Mouse (Mus musculus) brain, adult 2 months (tissue): ENCODE measurements around the gene Slain2.
A peak's percentile ranks its signal among the peaks of the same experiment; 100 is the strongest.

Experiments
- DNase-seq: peaks from one replicate; pipeline ENCODE4 v3.0.0; 2011; ENCODE audit warnings: low read depth, low spot score

The Slain2 gene

DNA sequence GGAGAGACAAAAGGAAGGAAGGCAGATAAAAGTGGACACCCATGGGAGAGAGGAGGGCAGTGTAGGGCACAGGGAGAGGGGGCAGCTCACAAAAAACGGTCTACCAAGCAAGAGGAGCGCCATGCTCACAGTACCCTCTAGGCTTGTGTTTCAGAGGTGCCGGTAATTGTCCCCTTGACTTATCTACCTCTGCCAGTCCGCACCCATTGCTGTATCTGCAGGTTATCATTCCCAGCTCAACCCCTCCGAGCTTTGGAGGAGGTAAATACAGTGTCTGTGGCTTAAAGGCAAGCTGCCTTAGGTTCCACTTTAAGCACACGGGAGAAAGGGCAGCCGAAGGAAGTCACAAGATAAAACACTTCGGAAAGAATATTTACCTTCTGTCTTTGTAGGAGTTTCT, 14.8 kb upstream of the Slain2 start:
- no peak for DNase-seq

DNA sequence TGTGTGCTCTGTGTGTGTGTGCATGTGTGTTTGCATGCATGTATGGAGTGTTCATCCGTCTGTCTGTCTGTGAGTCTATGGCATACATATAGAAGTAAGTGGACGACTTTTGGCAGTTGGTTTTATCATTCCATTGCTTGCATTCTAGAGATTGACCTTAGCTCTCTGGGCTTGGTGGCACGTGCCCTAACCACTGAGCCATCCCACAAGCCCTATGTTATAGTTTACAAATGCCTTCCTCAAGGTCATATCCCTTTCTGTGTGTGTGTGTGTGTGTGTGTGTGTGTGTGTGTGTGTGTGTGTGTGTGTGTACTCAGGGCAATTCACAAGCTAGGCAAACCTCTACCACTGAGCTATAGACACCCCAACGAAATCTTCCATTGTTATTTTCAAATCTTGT, 12.2 kb upstream of the Slain2 start:
- no peak for DNase-seq

DNA sequence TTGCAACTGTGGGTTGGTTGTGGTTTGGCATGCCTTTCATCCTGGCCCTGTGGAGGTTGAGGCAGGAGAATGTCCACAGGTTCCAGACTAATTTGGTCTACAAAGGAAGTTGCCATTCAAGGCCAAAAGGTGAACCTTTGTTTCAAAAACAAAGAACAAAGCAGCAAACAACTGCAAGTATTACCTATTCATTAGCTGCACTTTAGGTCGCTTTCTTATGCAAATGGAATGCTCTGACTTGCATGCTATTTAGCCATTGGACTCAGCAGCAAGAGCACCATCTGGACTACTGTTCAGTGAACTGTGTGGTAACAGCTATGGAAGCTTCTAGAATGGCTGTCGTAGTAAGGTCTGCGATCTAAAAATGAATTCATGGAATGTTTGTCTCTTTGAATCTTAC, 11.8 kb upstream of the Slain2 start:
- DNase-seq, result no peak

DNA sequence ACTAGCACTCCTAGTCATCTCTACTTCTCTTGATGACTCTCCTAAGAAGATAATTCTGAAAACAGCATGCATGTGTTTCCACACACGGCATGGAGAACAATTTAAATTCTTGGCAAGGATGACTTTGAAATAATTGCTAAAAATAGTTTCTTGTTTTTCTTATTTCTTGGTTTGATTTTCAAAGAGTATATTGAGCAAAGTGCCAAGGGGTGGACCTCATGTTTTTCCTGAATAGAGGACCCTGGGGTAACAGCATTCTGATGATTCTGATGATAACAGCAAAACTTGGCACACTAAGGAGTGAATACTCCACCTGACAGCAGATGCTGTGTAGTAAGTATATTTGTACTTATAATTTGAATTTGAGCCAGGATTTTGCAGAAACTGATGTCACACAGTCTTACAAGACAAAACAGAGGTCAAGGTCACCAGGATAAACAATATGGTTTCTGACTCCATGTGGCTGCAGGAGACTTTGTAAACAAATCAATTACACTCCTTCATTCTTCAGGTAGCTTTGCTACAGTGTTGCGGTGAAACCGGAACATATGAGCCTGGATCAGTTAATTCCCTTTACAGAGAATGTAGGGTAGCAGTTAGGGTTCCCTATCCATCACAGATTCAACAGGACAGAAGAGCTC, 11.1 kb upstream of the Slain2 start:
- no peak for DNase-seq

DNA sequence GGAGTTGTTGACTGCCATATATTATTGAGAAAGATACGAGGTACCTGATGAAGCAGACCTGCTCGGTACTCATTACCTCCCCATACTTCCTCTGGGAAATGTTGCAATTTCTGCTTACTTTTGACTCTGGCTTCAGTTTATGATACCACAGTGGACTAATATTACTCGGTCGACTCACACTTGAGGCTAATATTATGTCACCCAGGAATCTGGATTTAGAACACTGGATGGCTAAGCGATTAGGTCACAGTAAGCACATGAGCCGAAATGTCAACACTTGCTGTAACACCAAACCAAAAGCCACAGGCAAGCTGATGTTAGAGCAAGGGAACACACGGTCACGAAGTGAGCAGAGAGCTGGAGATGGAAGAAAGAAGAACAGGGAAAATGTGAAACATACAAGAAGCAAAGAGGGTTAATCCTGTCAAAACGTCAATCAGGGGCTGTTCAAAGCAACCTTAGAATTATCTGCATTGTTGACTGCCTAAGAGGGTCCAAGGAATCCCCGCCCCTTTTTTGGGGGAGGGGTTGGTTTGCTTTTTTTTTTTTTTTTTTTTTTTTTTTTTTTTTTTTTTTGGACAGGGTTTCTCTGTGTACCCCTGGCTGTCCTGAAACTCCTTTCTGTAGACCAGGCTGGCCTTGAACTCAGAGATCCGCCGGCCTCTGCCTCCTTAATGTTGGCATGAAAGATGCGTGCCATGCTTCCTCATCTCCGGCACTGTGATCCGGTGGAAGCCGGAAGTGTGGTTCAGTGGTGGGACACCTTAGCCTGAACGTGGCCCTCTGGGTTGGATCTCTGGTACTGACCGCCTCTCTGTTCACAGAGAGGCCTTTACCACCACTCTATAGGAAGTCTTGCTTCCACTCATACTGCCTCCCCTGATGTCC, 9.0 kb upstream of the Slain2 start:
- DNase-seq, result no peak

DNA sequence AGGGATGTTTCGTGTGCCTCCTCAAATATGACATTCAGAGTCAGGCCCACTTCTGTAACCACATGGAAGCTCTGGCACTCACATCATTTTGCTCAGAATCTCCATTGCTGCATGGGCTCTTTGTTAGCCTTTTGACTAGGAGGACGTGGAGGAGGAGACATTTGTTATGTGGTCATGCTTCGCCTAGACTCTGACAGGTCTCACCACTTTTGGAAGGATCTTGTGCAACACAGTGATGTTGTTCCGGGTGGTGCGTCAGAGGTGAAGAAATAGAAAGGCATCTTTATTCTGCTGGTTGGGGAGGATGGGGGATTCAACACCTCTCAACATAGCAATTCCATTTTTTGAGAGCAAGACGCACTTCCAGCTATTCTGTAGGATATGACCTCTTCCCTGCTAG, 6.7 kb upstream of the Slain2 start:
- DNase-seq, result no peak

DNA sequence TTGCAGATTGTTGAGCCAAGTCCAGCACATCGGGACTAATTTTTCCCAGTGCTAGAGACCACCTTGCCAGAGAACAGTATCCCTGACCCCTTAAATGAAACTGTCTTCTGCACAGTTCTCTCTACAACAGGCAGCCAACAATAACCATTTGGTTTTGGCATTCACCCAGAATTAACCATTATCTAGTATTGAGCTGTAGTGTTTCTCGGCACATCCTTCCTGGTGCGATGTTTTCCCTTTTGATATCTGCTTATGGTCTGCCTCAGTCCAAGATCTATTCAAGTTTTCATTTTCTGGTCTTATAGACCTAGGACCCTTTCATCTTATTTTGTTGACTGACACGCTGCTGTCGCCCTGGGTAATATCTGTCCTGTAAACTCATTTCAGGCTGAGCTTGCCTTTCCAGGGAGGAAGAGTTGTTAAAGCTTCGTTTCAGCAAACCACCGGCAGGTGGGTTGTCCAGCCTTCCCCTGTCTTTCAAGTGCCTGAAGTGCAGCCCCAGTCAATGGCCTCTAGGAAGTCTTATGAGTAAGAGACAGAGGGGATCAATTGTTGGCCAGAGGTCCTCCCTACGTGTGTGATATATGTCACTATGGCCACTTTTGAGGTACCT, 5.7 kb upstream of the Slain2 start:
- no peak for DNase-seq

DNA sequence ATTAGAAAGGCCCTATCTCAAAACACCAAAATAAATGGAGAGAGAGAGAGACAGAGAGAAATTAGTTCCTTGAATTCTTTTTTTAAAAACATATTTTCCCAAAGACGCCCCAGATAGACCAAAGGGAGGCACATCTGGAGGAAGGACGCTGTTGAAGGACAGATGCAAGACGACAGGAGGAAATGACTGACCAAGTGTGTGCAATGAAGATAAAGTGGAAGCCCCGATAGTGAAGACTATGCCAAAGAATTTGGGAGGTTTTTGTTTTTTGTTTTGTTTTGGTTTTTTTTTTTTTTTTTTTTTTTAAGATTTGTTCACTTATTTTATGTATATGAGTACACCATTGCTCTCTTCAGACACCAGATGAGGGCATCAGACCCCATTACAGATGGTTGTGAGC, 4.7 kb upstream of the Slain2 start:
- no peak for DNase-seq

DNA sequence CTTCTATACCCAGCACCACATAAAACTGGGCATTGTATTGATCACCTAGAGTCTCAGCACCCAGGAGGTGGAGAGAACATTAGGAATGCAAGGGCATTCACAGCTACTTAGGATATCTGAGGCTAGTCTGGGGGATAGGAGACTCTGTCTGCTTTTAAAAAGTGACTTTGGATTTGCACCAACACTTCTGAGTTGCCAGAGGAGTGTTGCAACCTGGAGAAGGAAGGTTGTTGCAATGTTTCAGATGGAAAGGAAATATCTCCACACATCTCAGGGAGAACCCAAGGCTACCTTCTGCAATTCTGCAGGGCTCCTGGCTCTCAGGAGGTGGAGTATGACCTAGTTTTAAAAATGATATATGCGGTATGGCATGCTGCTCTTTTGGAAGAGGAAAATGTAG, 3.7 kb upstream of the Slain2 start:
- peak; percentile 27 for DNase-seq

DNA sequence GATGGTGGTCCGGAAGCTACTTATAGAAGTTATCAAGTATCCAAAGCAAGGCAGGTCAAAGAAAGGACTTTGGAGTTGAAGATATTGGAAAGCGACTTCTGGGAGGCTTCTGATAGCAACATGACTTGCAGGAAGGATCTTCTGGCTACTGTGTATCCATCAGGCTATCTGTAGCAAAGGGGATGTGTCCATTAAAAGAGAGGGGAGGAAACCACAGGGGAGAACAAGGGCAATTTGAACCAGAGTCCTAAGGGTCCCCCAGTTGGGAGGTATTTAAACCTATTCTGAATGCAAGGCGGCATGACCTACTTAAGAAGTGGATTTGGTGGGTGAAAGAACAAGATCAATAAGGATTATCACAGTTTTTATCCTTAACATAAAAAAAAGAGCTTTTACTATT, 2.8 kb upstream of the Slain2 start:
- no peak for DNase-seq

DNA sequence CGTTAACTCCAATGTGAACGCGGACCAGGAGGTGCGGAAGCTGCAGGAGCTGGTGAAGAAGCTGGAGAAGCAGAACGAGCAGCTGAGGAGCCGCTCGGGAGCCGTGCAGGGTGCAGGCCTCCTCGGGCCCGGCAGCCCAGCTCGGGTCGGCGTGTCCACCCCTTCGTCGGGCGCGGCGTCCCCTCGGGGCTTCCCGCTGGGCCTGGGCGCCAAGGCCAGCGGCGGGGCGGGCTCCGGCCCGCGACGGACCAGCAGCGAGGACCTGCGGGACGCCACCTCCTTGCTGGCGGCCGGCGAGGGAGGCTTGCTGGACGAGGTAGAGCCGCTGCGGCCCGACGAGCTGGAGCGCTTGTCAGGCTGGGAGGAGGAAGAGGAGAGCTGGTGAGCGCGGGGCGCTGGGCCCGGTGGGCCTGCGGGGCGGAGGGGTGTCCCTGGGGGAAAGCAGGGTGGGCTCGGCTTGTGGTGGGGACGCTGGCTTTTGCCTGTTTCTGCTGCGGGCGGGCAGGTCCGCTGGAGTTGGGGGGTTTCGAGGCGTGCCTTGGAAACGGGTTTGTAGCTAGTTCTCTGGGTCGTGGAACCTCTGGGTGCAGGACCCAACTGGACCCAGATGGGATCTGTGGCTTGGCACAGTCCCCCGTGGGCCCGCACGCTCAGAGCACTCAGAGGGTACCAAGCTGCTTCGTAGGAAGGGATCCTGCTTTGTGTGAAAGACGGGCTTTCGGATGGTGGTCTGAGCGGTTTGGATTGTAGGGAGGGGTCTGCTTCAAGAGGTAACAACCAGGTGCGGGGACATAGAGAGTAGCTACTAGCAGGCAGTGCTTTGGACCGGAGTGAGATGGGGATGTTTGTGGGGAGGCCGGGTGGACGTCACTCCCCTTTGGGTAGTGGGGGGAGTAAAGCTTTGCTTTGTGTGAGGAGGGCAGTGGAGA, 793 bp downstream of the Slain2 start:
- peak; percentile 48 for DNase-seq

DNA sequence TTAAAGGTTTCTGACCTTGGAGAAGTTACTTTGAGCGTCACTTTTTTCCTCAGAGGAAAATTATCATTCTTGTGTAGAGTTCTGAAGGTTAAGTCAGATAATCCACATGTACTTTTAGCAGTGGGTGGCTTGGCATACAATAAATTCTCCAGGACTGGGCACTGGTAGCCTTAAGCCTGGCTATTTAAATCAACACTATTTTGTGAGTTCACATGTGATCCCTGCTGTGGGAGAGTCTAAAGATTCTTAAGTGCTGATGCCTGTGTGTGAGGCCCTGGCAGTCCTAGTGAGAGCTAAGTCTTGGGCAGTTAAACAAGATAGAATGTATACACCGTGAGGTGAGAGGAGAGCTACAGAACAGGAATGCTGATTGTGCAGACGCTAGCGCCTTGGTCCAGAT, 1.9 kb downstream of the Slain2 start:
- DNase-seq, result no peak

DNA sequence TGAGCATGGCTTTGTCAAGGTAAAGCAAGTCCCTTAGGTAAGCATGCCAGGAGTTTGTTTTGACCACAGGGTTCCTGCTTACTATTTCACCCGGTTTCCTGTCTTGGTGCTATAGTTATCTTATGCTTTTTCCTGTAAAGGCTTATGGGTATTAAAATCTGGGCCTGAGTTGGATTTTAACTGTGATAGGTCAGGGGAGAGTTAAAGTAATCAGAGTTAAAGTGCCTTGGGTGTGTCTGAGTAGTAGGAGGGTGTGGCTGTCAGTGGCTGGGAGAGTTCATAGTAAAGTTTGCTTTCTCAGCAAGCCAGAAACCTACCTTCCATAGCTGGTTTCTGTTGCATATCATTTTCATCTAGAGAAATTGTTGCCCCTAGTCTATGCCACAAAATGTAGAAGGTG, 2.7 kb downstream of the Slain2 start:
- DNase-seq, result no peak

DNA sequence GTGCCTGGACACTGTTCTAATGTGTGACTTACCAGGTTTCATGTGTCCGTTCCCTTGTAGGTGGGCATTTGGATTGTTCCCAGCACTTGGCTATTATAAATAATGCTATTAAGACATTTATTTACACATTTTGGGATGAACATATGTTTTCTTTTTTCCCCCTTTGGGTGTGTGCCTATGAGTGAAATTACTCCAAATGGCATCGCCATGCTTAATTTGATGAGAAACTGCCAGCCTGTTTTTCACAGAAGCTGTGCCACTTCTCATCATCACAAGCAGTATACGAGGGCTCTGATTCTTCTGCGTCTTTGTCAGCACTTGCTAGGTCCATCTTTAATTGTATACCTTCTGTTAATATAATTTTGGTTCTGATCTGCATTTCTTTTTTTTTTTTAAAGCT, 6.3 kb downstream of the Slain2 start:
- peak; percentile 32 for DNase-seq

DNA sequence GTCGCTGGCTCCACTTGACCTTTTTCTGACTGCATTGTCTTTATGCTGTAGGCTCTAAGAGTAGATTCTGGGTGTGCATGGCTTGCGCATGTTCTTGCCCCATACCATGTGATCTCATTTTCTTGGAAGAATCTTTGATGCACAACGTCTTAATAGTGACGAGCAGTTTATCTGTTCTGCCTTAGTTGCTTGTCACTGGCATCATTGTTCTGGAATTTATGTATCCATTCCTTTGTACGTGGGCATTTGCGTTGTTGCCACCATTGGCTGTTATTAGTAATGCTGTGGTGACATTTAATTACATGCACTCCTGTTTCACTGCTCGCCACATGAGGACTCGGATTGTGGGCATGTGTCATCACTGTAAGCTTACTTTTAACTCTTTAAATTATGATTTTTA, 7.1 kb downstream of the Slain2 start:
- no peak for DNase-seq

DNA sequence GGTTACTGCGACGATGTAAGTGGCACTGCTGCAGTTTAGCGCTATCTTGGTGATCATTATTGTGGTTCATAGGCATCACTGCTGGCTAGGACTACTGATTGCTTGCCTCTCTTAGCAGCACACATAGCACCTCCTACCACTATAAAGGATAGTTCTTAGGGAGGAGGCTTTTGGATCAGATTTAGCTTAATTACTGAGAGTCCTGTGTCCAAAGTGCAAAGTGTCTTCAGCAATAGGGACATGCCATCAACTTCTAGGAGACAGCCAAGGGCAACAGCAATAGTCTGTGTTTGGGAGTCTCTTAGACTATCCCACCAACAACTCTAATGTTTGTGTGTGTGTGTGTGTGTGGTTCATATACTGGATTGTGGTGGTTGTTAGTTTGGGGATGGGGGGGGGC, 8.7 kb downstream of the Slain2 start:
- DNase-seq, result no peak

DNA sequence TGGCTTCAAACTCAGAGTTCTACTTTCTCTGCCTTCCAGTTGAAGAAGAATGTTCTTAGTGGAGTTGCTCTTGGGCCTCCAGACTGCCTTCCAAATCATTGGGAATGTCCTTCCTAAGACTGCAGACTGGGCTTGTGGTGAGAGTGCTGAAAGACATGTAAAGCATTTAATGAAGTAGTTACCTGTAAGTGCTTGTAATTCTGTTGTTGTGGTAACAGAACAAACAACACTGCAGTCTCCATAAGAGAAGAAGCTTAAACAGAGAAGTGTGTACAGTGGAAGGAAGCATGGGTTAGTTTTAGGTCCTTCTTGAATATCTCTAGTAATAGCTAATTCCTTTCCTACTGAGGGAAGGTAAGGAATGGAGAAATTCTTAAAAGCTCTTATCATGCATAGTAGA, 13.0 kb downstream of the Slain2 start:
- DNase-seq, result no peak

DNA sequence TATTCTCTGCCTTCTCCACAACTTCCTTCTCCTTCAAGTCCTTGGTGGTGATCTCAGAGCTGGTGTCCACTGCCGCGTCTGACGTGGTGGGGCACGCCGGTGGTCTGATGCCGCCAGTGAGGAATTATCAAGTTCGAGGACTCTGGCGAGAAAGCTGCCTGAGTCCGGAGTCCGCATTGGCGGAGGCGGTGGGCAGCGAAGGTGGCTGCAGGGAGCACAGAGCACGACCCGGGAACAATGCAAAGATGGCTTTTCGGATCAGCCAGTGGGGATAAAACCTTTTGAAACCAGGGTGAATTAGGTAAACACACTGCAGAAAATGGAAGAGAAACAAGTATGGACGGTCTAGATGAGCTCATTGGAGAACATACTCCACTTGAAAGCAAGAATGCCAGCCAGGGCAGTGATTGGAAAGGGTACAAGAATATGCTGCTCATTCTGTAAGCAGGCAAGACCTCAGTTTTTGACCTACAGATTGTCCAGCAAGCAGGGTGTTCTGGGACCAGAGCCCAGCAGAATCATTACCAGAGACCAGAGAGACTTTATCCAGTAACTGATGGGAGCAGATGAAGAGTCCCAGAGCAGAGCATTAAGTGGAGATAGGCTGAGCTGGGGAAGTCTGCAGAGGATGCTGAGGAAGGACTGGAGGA, 19.0 kb downstream of the Slain2 start:
- DNase-seq, result no peak

DNA sequence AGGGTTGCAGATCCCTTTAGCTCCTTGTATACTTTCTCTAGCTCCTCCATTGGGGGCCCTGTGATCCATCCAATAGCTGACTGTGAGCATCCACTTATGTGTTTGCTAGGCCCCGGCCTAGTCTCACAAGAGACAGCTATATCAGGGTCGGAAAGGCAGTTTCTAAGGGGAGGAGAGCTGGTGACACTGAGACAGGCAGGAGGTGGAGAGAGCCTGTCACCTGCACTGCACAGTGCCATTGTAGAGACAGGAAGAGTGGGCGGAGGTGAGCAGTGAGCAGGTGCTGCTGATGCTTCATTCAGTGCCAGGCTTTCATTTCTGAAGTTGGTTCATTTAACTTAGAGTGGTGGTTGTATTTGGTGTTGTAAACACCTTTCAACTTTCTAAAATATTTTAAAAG, 24.3 kb downstream of the Slain2 start:
- peak; percentile 49 for DNase-seq

DNA sequence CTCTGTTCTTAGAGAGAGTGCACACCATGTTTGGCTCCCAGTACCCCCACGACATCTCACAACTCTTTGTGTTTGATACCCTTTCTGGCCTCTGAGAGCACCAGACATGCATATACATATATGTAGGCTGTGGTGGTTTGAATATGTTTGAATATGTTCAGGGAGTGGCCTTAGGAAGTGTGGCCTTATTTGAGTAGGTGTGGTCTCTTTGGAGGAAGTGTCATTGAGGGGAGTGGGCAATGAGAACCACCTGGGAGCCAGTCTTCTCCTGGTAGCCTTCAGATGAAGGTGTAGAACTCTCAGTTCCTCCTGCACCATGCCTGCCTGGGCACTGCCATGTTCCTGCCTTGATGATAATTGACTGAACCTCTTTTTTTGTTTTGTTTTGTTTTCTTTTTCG, 25.2 kb downstream of the Slain2 start:
- DNase-seq, result no peak

DNA sequence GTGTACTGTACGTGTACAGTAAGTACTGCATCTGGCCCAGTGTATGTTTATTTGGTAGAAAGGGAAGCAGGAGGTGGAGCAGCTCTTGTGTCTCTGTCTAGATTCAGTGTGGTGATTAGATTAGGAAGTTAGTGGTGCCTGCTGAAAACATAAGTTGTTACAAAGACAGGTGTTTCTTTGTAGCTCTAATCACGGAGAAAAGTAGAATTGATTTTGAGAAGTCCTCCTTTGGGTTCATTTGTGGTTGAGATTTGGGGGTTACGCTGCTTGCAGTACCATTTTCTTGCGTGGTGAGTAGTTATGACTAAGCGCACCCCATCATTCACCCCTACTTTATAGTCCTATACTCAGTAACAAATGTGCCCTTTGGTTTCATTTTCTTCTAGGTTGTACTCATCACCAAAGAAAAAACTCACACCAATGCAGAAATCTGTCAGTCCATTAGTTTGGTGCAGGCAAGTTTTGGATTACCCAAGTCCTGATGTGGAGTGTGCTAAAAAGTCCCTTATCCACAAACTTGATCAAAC, 26.9 kb downstream of the Slain2 start:
- no peak for DNase-seq
